Mouse (Mus musculus): ENCODE results near the gene Mettl23.
A peak's percentile ranks its signal among the peaks of the same experiment; 100 is the strongest.
"Not testable (repeated sequence)": the region's sequence is repeated elsewhere in the genome, so short reads cannot be mapped to it uniquely, and the experiment has no call there.

Gene Mettl23

GRCm38 (mm10) chr11:116878454-116878853, 35.4 kb downstream of the Mettl23 start:
- no peak for DNase-seq (ENCODE audit: low spot score in 2 of 2)

GRCm38 (mm10) chr11:116880839-116881238, 37.8 kb downstream of the Mettl23 start:
- DNase-seq (ENCODE audit: low spot score in 2 of 2), result peak in 1 of 2 experiments; percentile 25

GRCm38 (mm10) chr11:116881440-116881839, 38.4 kb downstream of the Mettl23 start:
- no peak for DNase-seq (ENCODE audit: low spot score in 2 of 2)

- DNase-seq (ENCODE audit: low spot score in 2 of 2), result no peak
Observed at GRCm38 (mm10) chr11:116882446-116882845, 39.4 kb downstream of the Mettl23 start.

GRCm38 (mm10) chr11:116884061-116884460, 41.0 kb downstream of the Mettl23 start:
- DNase-seq (ENCODE audit: low spot score in 2 of 2), result no peak

- DNase-seq (ENCODE audit: low spot score in 2 of 2), result peak; percentile 78 to 92
Observed at GRCm38 (mm10) chr11:116885275-116886151, 42.4 kb downstream of the Mettl23 start.

- DNase-seq (ENCODE audit: low spot score in 2 of 2), result no peak
Observed at GRCm38 (mm10) chr11:116887136-116887535, 44.1 kb downstream of the Mettl23 start.

- no peak for DNase-seq (ENCODE audit: low spot score in 2 of 2)
Observed at GRCm38 (mm10) chr11:116893532-116894442, 50.7 kb downstream of the Mettl23 start.

- DNase-seq (ENCODE audit: low spot score in 2 of 2), result no peak
Observed at GRCm38 (mm10) chr11:116895402-116895801, 52.3 kb downstream of the Mettl23 start.

GRCm38 (mm10) chr11:116899247-116899646, 56.2 kb downstream of the Mettl23 start:
- no peak for DNase-seq (ENCODE audit: low spot score in 2 of 2)

- not testable (repeated sequence) for DNase-seq (ENCODE audit: low spot score in 2 of 2)
Observed at GRCm38 (mm10) chr11:116902588-116902987, 59.5 kb downstream of the Mettl23 start.
